In genomic region chr1:20180157-20180556, GRCm38 (mm10) we compare ENCODE assay signal across 23 mouse cellular contexts.
DNase-seq lines count a peak whose midpoint lies in the region; ATAC-seq and TF ChIP-seq lines count a peak whose summit lies in the region.
"Had no signal": no experiment of that assay in that cellular context is flagged by ENCODE, and none has a peak within 500 bp of the region (broad histone marks: within the 10 kb centered on the region; RNA-seq: fewer than 3 reads in every experiment).

No protein-coding gene starts in this region.

- DNase-seq in forebrain, embryonic 14.5 days (ENCODE audit: low spot score): peak; percentile 5
- DNase-seq in forebrain, embryonic 10.5 days (ENCODE audit: extremely low spot score, low spot score): no peak
- DNase-seq in neural tube, embryonic 11.5 days (ENCODE audit: low spot score): peak; percentile 13
- DNase-seq in mesoderm, embryonic 11.5 days (ENCODE audit: low read depth, low spot score): peak; percentile 15
- peak; percentile 59 for DNase-seq in retina, embryonic 14.5 days (ENCODE audit: low spot score)
- DNase-seq in heart, adult 2 months: no peak
- DNase-seq: adrenal gland, adult 2 months; adrenal gland, postnatal 14 days; cerebellum, adult 11-12 months; cerebellum, adult 8-10 months; cerebellum, postnatal 10 days; cerebellum, postnatal 36 days; gastrocnemius, postnatal 10 days; gastrocnemius, postnatal 36 days; heart, postnatal 36 days had no signal

- ATAC-seq in forebrain, embryonic 14.5 days: no peak
- ATAC-seq in neural tube, embryonic 11.5 days (ENCODE audit: insufficient read depth, low FRiP score, low TSS enrichment): no peak
- no peak for ATAC-seq in neural tube, embryonic 15.5 days (ENCODE audit: low FRiP score)
- no peak for ATAC-seq in intestine, embryonic 16.5 days
- ATAC-seq: CD4-positive, CD25-positive, alpha-beta regulatory T cell, adult 4 months; forebrain, embryonic 15.5 days; inflammation-experienced regulatory T-cells, adult 6 months; intestine, postnatal 0 days had no signal

- 32% methylated on average over 8 of the region's 8 CpGs for WGBS in forebrain, embryonic 14.5 days
- 32% methylated on average over 8 of the region's 8 CpGs for WGBS in forebrain, embryonic 10.5 days
- 38% methylated on average over 8 of the region's 8 CpGs for WGBS in neural tube, embryonic 11.5 days
- WGBS in neural tube, embryonic 15.5 days: 13% methylated on average over 8 of the region's 8 CpGs
- WGBS in intestine, embryonic 16.5 days: 70% methylated on average over 8 of the region's 8 CpGs
- 77% methylated on average over 8 of the region's 8 CpGs for WGBS in heart, adult 2 months

- H3K4me3 ChIP-seq in forebrain, embryonic 14.5 days (ENCODE audit: low read depth, low read length): no peak overlapping the region
- no peak overlapping the region for H3K4me3 ChIP-seq in forebrain, embryonic 10.5 days
- no peak overlapping the region for H3K4me3 ChIP-seq in neural tube, embryonic 11.5 days (ENCODE audit: low read depth, low read length)
- no peak overlapping the region for H3K4me3 ChIP-seq in neural tube, embryonic 15.5 days (replicated peaks)
- H3K4me3 ChIP-seq in intestine, embryonic 16.5 days (ENCODE audit: low read length): no peak overlapping the region
- no peak overlapping the region for H3K4me3 ChIP-seq in heart, adult 2 months
- H3K4me3 ChIP-seq: forebrain, embryonic 15.5 days; hindbrain, embryonic 13.5 days had no signal

- H3K4me1 ChIP-seq in forebrain, embryonic 14.5 days (ENCODE audit: control insufficient read depth, insufficient read depth, low read length): no peaks in the 10 kb centered on the region
- peaks cover 17% of the 10 kb centered on the region for H3K4me1 ChIP-seq in forebrain, embryonic 10.5 days
- H3K4me1 ChIP-seq in neural tube, embryonic 11.5 days (ENCODE audit: control insufficient read depth, insufficient read depth, low read length): peaks cover 5% of the 10 kb centered on the region; the same call in 1 of the 2 replicates
- peaks cover 10% of the 10 kb centered on the region for H3K4me1 ChIP-seq in neural tube, embryonic 15.5 days
- H3K4me1 ChIP-seq in intestine, embryonic 16.5 days (ENCODE audit: control insufficient read depth, insufficient read depth, low read length): no peaks in the 10 kb centered on the region
- H3K4me1 ChIP-seq in heart, adult 2 months (ENCODE audit: control insufficient read depth, insufficient read depth, low read length): no peaks in the 10 kb centered on the region
- H3K4me1 ChIP-seq: forebrain, embryonic 15.5 days had no signal

- no peaks in the 10 kb centered on the region for H3K36me3 ChIP-seq in forebrain, embryonic 14.5 days (ENCODE audit: control insufficient read depth, insufficient read depth, low read length)
- H3K36me3 ChIP-seq in forebrain, embryonic 10.5 days (replicated peaks): no peaks in the 10 kb centered on the region
- no peaks in the 10 kb centered on the region for H3K36me3 ChIP-seq in neural tube, embryonic 11.5 days (ENCODE audit: control insufficient read depth, insufficient read depth, low read length)
- H3K36me3 ChIP-seq in neural tube, embryonic 15.5 days: no peaks in the 10 kb centered on the region
- H3K36me3 ChIP-seq in intestine, embryonic 16.5 days (ENCODE audit: control insufficient read depth, insufficient read depth, low read length): no peaks in the 10 kb centered on the region
- H3K36me3 ChIP-seq in heart, adult 2 months (ENCODE audit: control insufficient read depth, insufficient read depth, low read length): no peaks in the 10 kb centered on the region
- H3K36me3 ChIP-seq: forebrain, embryonic 15.5 days; hindbrain, embryonic 13.5 days had no signal

- no peak for TF ChIP-seq POLR2A in heart, adult 2 months (IDR thresholded peaks at IDR 0.05; ENCODE audit: insufficient read depth, low read depth, low read length)

- H3K4me2 ChIP-seq in forebrain, embryonic 14.5 days (ENCODE audit: low read length): no peak overlapping the region
- H3K4me2 ChIP-seq in neural tube, embryonic 11.5 days (ENCODE audit: low read depth): no peak overlapping the region
- no peak overlapping the region; the same call in 1 of the 2 replicates for H3K4me2 ChIP-seq in neural tube, embryonic 15.5 days
- no peak overlapping the region for H3K4me2 ChIP-seq in intestine, embryonic 16.5 days (ENCODE audit: low read depth, low read length)
- H3K4me2 ChIP-seq: forebrain, embryonic 15.5 days; heart, embryonic 11.5 days; hindbrain, embryonic 13.5 days had no signal

- no peak for TF ChIP-seq EP300 in heart, adult 2 months (IDR thresholded peaks at IDR 0.05; ENCODE audit: insufficient read depth, low read depth, low read length)

- no peaks in the 10 kb centered on the region for H3K9me3 ChIP-seq in forebrain, embryonic 14.5 days (replicated peaks; ENCODE audit: control insufficient read depth, low read length)
- H3K9me3 ChIP-seq in forebrain, embryonic 10.5 days: no peaks in the 10 kb centered on the region
- H3K9me3 ChIP-seq in neural tube, embryonic 11.5 days (ENCODE audit: control insufficient read depth, low read length): no peaks in the 10 kb centered on the region
- H3K9me3 ChIP-seq in neural tube, embryonic 15.5 days (replicated peaks): no peaks in the 10 kb centered on the region
- no peaks in the 10 kb centered on the region for H3K9me3 ChIP-seq in intestine, embryonic 16.5 days (ENCODE audit: control insufficient read depth, low read length)
- H3K9me3 ChIP-seq: forebrain, embryonic 15.5 days; hindbrain, embryonic 13.5 days had no signal

- no peaks in the 10 kb centered on the region for H3K27me3 ChIP-seq in forebrain, embryonic 14.5 days (replicated peaks; ENCODE audit: control insufficient read depth, insufficient read depth, low read length)
- H3K27me3 ChIP-seq in forebrain, embryonic 10.5 days (ENCODE audit: poor library complexity, severe bottlenecking): no peaks in the 10 kb centered on the region
- H3K27me3 ChIP-seq in neural tube, embryonic 11.5 days (ENCODE audit: control insufficient read depth, insufficient read depth, low read length): no peaks in the 10 kb centered on the region
- H3K27me3 ChIP-seq in neural tube, embryonic 15.5 days (replicated peaks): no peaks in the 10 kb centered on the region
- H3K27me3 ChIP-seq in intestine, embryonic 16.5 days (replicated peaks; ENCODE audit: control insufficient read depth, insufficient read depth, low read length): no peaks in the 10 kb centered on the region
- no peaks in the 10 kb centered on the region for H3K27me3 ChIP-seq in heart, adult 2 months (ENCODE audit: control insufficient read depth, insufficient read depth, low read length)
- H3K27me3 ChIP-seq: forebrain, embryonic 15.5 days; hindbrain, embryonic 13.5 days had no signal

- no peak overlapping the region for H3K27ac ChIP-seq in forebrain, embryonic 14.5 days (ENCODE audit: low read depth, low read length)
- no peak overlapping the region for H3K27ac ChIP-seq in forebrain, embryonic 10.5 days
- no peak overlapping the region for H3K27ac ChIP-seq in neural tube, embryonic 11.5 days (ENCODE audit: low read depth, low read length)
- H3K27ac ChIP-seq in neural tube, embryonic 15.5 days (replicated peaks): no peak overlapping the region
- H3K27ac ChIP-seq in intestine, embryonic 16.5 days (ENCODE audit: low read length): no peak overlapping the region
- H3K27ac ChIP-seq in heart, adult 2 months: no peak overlapping the region
- H3K27ac ChIP-seq: forebrain, embryonic 15.5 days; hindbrain, embryonic 13.5 days had no signal

- TF ChIP-seq CTCF in heart, adult 2 months (IDR thresholded peaks at IDR 0.05): no peak

- no peak overlapping the region for H3K9ac ChIP-seq in forebrain, embryonic 14.5 days (ENCODE audit: low read length)
- no peak overlapping the region for H3K9ac ChIP-seq in neural tube, embryonic 11.5 days (ENCODE audit: low read length)
- no peak overlapping the region for H3K9ac ChIP-seq in neural tube, embryonic 15.5 days (replicated peaks)
- no peak overlapping the region for H3K9ac ChIP-seq in intestine, embryonic 16.5 days (ENCODE audit: low read depth, low read length)
- no peak overlapping the region for H3K9ac ChIP-seq in heart, adult 2 months (ENCODE audit: low read depth, low read length)
- H3K9ac ChIP-seq: forebrain, embryonic 15.5 days; hindbrain, embryonic 13.5 days had no signal

- intact Hi-C loops in heart, adult 2 months (cut with DNase I): no loop called here

- H3K79me2 ChIP-seq in heart, adult 2 months (replicated peaks; ENCODE audit: control insufficient read depth, insufficient read depth, low read length): no peaks in the 10 kb centered on the region

Comparison
In these comparisons a context has a peak if more than half of its experiments do, and no peak if none do; other contexts are left out.
1. DNase-seq: peak in forebrain, embryonic 14.5 days (single experiment), neural tube, embryonic 11.5 days (single experiment), mesoderm, embryonic 11.5 days (single experiment) and retina, embryonic 14.5 days (single experiment); none in forebrain, embryonic 10.5 days (single experiment) and heart, adult 2 months (0 of 2).